ENCODE assay signal across 8 mouse cellular contexts in the genomic region with DNA sequence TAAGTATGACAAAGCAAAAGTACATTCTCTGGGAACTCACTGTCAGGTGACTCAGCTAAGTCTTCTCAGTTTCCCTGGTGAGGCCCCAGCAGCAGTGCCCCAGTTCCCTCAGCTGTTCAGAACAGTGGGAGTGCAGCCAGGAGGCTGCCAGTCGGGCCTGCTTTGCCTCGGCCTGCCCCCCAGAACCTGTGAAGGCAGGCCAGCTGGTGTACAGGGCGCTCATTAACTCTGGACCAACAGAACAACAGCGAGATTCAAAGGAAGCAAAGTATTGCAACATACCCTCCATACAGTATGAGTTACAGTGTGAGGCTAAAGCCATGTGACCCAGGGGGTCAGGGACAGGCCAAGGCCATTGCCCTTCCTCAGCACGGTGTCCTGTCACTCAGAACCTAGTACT. TPM values are rescaled to one million over a fixed set of nuclear protein-coding genes. Genes with fewer than 3 reads are reported as not detected.
DNase-seq lines count a peak whose midpoint lies in the region; ATAC-seq and TF ChIP-seq lines count a peak whose summit lies in the region.

No protein-coding gene starts in this region.

- DNase-seq in adrenal gland, adult (ENCODE audit: inconsistent age in 2 of 2, low spot score in 1 of 2), result peak; percentile 85 to 88
- no peak for DNase-seq in adrenal gland, postnatal 4 days (ENCODE audit: low spot score in 2 of 2)
- peak; percentile 93 for DNase-seq in 416B (ENCODE audit: low read depth)
- DNase-seq in heart, postnatal 10 days, result peak; percentile 62 to 71
- DNase-seq in left cerebral cortex, postnatal 14 days (ENCODE audit: low spot score in 2 of 2), result peak; percentile 55 to 66

- no peak overlapping the region for H3K4me3 ChIP-seq in olfactory bulb, adult 2 months (ENCODE audit: insufficient read depth, low read depth, low read length)

- peak overlapping the region; percentile 5; the same call in 1 of the 2 replicates for H3K27ac ChIP-seq in olfactory bulb, adult 2 months (ENCODE audit: insufficient read depth, low read depth, low read length)

- intact Hi-C loops in heart, postnatal 10 days (cut with DNase I), result no loop called here
- intact Hi-C loops in left cerebral cortex, postnatal 14 days (cut with DNase I), result no loop called here

- TF ChIP-seq POLR2A in olfactory bulb, adult 2 months (IDR thresholded peaks at IDR 0.05; ENCODE audit: insufficient read depth, low read depth, low read length), result no peak

- 15% methylated on average over 5 of the region's 5 CpGs for WGBS in olfactory bulb, adult 2 months

- TF ChIP-seq CTCF in olfactory bulb, adult 2 months (IDR thresholded peaks at IDR 0.05; ENCODE audit: insufficient read depth, low read depth, low read length), result no peak

- H3K4me1 ChIP-seq in olfactory bulb, adult 2 months (ENCODE audit: control insufficient read depth, insufficient read depth, low read length), result peaks cover 8% of the 10 kb centered on the region

- ATAC-seq in common myeloid progenitor, adult 5-6 weeks (replicated peaks; ENCODE audit: low read depth, poor library complexity, severe bottlenecking), result peak; percentile 60
- ATAC-seq in megakaryocyte-erythroid progenitor cell, adult 5-6 weeks (replicated peaks; ENCODE audit: low FRiP score, low TSS enrichment, poor library complexity, severe bottlenecking), result no peak

RNA-seq across cellular contexts. Expression of a gene that starts 28.7 kb away (rescaled TPM):
- 10 to 100 TPM; 54.8 to 62.6 TPM for total RNA-seq in adrenal gland, postnatal 4 days (2021)
- 9.3 and 20.8 TPM in 2 replicates for total RNA-seq in common myeloid progenitor, adult 5-6 weeks (2017)
- 10 to 100 TPM; 28.2 to 30.9 TPM for total RNA-seq in heart, postnatal 10 days (2021)
- total RNA-seq in left cerebral cortex, postnatal 14 days (2021), result 10 to 100 TPM; 28.4 to 31.0 TPM
- not detected in 2 replicates for polyA plus RNA-seq in olfactory bulb, adult 2 months (2012; ENCODE audit: insufficient read depth, insufficient read length, low replicate concordance, missing spikeins)
- total RNA-seq in megakaryocyte-erythroid progenitor cell, adult 5-6 weeks (2014; fragmentation: Nextera tagmentation), result 23.1 and 29.9 TPM in 2 replicates
- 15.1 and 35.5 TPM in 2 replicates for total RNA-seq in megakaryocyte-erythroid progenitor cell, adult 5-6 weeks (2017)

Comparison
In these comparisons a context has a peak if more than half of its experiments do, and no peak if none do; other contexts are left out.
1. DNase-seq: peak in adrenal gland, adult (2 of 2), 416B (single experiment), heart, postnatal 10 days (2 of 2) and left cerebral cortex, postnatal 14 days (2 of 2); none in adrenal gland, postnatal 4 days (0 of 2).